Mouse (Mus musculus) left cerebral cortex, adult 18-20 months (tissue): ENCODE measurements at regions not wholly inside any gene's neighbourhood (a gene's known extent, or its start where the extent isn't known, plus 50 kb on each side); places are given as distances from the start of the nearest gene placed in this dataset.

Experiments used
- DNase-seq, 2 experiments: peaks; one replicate each; pipeline ENCODE4 v3.0.0; 2021 to 2022; ENCODE audit warnings: low spot score in 2 of 2, mixed read lengths in 1 of 2

DNA sequence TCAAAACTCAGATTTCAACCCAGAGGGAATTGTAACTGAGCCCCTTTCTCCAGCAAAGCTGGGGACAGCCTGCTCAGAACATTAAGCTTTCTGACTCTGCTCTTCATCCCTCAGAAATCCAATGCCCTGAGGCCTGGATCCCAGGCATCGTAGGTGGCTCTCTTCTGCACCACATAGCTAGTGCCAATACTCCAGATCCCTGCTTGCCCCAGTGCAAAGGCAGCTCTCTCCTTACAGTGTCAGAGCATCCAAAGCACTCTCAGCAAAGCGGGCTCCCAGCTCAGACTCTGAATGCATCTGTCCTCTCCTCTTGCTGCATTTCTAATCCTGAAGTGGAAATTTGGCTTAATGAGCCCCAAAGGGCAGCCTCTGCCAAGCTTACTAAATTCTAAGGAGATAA is 59.4 kb upstream of the Ddit4l start:
- no peak for DNase-seq

GRCm38 (mm10) chr3:137563541-137564080 is 57.8 kb upstream of the Ddit4l start:
- DNase-seq, result no peak

DNA sequence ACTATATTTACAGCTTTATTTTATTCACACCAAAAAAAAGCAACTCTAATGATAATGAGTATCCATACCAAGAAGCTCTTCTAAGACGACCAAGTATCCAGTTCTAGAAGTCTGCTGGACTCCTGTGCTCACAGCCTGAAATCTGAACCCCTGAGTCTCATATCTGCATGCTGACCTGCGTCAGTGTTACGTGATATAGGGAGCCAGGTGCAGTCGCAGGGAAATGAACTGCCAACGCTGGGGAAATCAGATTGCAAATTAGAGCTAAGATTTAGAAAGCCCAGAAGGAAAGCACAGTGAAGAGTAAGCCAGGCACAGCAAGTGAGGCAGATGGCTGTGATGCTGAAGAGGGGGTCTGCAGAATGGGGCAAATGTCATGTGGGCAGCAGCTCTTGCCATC is 57.1 kb upstream of the Ddit4l start:
- no peak for DNase-seq

DNA sequence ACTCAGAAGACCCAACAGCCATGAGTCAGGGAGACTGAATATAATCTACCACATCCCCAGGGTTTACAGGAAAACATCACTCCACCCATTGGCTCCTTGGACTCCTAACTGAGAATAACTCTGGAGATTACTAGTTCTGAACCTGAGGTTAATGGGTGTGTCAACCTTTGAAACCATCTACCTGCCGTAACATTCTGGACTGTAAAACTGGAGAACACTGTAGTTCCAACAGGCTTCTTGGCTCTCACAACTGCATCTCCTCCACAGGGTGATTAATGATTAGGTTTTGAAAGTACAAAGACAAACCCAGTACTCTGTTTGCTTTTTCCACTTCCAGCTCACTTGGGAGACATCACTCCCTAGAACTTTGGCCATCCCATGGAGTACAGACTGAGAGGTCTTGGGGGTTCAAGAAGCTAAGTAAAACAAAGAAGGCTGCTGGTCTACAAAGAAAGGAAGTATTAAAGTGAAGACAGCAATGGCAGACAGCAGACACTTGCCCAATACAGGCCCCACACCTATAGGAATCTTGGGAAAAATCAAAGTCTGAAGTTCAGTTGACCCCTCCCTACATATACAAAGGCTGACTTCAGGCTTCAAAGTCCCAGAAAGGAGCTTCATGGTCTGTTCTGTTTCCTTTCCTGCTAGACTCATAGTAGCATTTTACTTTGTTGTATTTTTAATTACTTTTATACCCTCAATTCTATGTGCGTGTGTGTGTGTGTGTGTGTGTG is 52.7 kb upstream of the Ddit4l start:
- no peak for DNase-seq
